Mouse (Mus musculus): ENCODE results near the gene Cmss1. TPM values are rescaled to one million over a fixed set of nuclear protein-coding genes. Genes with fewer than 3 reads are reported as not detected.

Cmss1 gene
- polyA plus RNA-seq, 1 experiment from 2014 or later = 40.0 TPM

Other genes starting within 250 kb of the Cmss1 start
- 7.9 and 11.8 TPM in 2 replicates for gene Col8a1, start 147.9 kb upstream of the Cmss1 start, polyA plus RNA-seq (2015; fragmentation: Nextera tagmentation; extraction: Ambion mirVana)